Mouse (Mus musculus) cerebellum, adult 2 months (tissue): Measurements from ENCODE around the gene Ccrl2.

Experiments
- CTCF ChIP-seq: fragments of 200-500 bp; IDR thresholded peaks from 2 replicates; pipeline ENCODE4 v1.5.1; 2011; ENCODE audit warnings: low read depth, mild to moderate bottlenecking, control low read depth, low read length, moderate library complexity, borderline replicate concordance; ENCODE audit not compliant: insufficient read depth
- POLR2A ChIP-seq: fragments of 200-500 bp; IDR thresholded peaks from 2 replicates; pipeline ENCODE4 v1.6.1; 2011; ENCODE audit warnings: low read length, control low read depth, borderline replicate concordance; ENCODE audit not compliant: insufficient read depth

- no peak for TF ChIP-seq CTCF
- no peak for TF ChIP-seq POLR2A
Observed at GRCm38 (mm10) chr9:111012041-111012440, 45.3 kb downstream of the Ccrl2 start.
